Mouse (Mus musculus): ENCODE results near the gene Foxk1.

Foxk1 gene

DNA sequence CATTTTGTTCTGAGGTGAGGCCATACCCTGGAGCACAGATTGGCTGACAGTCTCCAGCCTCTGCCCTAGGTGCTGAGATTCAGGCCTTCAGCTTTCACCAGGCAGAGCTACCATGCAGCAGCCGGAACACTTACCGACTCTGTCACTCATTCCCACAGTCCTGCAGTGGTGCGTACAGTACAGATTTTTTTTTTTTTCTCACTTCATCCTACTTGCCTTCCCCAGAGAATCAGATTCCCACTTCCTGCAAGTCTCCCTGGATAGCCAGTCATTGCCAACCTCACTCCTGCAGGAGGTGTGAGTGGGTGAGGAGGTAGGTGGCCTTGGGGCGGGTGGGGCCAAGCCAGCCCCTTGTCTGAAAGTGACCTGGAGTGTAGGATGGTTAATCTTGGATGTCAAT, 19.0 kb downstream of the Foxk1 start:
- DNase-seq (ENCODE audit: low spot score), result no peak

DNA sequence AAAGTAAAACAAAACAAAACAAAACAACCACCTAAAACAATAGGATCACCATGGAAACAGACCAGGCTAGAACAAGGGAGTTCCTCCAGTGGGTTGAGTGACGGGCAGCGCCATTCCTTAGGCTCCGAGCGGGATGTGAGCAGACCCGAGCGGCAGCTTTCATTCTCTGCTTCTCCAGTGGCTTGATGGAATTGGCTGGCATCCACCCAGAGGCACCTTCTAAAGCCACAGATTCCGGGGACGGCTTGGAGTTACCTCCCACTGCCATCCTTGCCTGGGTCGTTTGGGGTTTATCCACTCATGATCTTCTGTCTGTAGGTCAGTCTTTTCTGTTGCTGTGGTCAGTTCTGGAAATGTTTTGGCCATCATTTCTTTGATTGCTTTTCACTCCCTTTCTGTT, 19.6 kb downstream of the Foxk1 start:
- no peak for DNase-seq (ENCODE audit: low spot score)

DNA sequence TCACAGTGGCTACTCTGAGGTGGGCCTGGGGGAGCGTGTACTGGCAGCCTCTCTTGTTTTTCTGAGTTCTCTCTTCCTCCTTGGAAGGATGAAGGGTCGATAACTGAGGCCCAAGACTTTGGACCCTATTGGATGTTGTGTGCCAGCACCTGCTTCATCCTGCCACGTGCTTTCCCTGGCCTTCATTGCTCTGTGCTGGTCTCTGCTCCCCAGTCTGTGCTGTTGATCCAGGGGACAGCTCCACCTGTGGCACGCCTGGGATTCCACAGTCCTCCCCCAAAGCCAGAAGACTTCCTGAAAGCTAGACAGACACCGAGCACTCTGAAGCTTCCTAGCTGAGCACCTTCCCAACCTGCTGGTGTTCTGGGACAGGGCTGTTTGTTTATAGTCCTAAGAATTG, 20.6 kb downstream of the Foxk1 start:
- DNase-seq (ENCODE audit: low spot score), result no peak

DNA sequence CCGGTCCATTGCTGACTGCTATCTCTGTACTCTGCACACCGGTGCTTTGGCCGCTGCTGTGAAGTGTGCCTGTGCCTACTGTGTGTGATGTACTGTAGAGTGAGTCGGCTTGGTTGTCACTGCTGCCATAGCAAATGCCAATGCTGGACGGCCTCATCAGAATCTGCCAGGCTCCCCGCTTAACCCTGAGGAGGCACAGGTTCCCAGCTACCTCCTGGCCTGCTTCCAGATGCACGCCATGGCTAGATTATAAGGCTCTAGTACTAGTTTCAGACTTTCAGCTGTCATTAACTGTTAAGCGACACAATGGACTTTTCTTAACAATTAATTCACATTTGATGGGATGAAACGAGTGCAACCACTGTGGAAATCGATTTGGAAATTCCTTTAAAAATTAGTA, 21.8 kb downstream of the Foxk1 start:
- no peak for DNase-seq (ENCODE audit: low spot score)

DNA sequence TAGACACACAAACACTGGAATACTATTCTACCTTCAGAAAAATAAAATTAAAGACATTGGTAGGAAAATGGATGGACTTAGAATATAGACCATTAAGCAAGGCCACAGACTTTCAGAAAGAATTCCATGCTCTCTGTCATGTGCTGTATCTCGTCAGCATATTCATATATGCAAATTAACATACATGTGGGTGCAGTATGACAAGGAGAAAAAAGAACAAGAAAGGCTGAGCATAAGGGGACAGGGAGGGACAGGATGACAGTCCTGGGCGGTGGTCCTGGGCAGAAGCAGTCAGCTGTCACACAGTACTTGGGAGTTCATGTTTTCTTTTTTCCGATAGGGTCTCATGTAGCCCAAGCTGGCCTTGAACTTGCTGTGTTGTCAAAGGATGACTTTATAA, 22.4 kb downstream of the Foxk1 start:
- no peak for DNase-seq (ENCODE audit: low spot score)

DNA sequence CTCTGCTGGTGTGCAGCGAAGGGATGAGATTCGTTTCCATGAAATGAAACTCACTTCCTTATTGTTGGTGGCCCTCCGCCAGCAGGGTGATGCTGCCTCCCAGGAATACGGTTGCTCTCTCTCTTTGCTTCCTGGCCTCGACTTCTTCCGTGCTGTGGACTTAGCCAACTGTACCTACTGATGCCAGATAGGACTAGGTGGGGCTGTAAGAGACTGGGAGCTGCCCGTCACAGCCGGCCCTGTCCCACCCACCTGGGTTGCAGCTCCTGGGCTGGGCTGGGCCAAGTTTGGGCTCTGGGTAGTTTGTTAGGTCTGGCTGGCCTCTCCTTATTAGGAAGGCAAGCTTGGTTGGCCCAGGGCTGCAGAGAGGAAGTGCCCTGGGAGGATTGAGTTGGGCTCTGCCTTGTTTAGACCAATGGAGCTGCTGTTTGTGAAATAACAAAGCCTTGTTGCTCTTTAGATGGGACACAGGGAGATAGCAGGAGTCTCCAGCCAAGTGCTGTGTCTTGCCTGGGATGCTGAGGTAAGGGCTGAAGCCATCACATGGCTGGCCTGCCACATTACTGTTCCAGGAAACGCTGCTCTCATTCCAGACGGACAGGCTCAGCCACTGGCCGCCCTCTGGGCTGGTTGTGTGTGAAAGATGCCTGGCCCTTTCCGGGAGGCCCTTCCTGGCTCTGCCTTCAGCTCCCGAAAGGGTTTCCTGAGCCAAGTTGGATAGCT, 23.5 kb downstream of the Foxk1 start:
- DNase-seq (ENCODE audit: low spot score), result peak; percentile 55

DNA sequence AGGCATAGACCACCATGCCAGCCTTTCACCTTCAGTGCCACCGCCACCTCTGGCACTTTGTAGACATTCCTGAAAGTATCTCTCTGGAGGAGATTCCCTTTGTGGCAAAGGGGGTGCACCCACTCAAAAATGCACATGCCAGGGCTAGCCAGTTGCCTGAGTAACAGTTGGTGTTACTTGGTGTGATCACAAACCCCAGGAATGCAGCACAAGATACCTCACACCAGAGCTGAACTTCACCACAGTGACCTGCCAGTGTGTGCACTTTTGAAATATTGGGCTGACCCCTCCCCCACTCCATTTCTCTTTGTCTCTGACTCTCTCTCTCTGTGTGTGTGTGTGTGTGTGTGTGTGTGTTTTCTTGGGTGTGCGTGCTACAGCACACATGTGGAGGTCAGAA, 25.2 kb downstream of the Foxk1 start:
- DNase-seq (ENCODE audit: low spot score), result no peak

DNA sequence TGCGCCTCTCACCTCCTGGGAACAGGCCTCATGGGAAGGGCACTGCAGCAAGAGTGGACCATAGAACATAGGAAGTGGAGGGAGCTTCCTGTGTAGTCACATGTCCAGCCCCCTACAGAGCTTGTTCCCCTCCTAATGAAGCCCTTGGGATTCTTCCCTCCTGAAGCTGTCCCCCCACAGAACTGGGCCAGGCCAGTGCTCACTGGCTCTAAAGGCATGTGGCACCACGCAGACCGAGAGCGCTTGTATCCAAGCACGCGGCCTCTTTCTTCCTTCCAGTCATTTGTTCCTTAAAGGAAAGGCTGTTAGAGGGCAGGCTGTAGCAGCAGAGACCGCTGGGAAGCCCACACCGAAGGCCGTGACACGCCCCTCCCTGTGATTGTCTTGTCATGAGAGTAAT, 26.6 kb downstream of the Foxk1 start:
- no peak for DNase-seq (ENCODE audit: low spot score)

DNA sequence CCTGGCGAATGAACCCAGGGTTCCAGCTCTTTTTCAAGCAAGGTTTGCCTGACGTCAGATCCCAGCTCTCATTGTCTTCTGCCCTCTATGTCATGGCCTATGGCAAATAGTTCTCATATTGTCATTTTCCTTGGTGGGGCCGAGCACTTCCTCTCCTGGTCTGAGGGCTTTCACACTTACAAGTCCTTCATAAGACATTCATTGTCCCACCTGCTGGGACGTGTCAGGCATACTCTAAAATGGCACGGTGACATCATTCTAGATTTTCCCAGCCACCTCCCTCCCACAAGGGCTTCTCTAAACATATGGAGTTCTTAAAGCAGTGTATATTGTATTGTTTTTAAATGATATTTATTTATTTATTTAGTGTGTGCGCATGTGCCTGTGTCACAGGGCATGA, 27.4 kb downstream of the Foxk1 start:
- no peak for DNase-seq (ENCODE audit: low spot score)

DNA sequence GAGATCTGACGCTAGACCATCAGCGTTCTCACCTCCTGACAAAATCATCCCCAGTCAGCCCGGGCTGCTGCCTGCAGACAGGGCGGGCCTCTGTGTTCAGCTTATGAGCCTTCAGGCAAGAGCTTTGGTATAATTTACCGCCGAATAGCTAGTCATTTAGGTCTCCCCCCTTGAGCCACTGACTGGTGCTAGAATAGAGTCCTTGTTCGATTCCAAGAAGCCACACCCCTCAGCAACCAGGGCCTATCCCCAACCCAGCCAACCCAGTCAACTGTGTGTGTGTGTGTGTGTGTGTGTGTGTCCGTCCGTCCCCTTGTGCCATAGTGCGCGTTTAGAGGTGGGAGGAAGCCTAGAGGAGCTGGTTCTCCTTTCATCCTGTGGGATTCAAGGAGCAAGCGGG, 29.7 kb downstream of the Foxk1 start:
- DNase-seq (ENCODE audit: low spot score), result no peak

DNA sequence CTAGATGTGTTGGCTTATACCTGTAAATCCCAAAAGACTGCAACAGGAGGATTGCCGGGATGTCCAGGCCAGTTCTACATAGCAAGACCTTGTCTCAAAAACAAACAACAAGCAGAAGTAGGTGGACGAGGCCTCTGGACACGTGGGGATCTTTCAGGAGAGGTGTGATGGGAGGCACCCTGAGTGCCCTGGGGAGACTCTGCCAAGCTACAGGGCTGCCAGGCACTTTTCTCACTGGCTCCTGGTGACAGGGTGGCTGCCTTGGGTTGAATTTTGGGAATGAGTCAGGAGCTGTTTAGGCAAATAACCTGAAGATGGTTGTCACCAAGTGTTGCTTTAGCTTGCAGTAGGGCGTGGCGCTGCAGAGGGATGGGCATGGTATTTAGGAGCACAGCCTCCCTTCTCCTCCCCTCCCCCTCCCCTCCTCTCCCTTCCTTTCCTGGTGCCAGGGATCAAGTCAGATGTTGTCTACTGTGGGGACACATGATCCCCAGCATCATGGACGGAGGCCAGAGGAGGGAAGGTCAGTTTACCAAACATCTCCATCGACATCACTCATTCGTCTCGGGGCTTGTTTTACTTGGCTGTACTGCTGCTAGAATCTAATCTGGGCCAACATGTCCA, 30.6 kb downstream of the Foxk1 start:
- no peak for DNase-seq (ENCODE audit: low spot score)

DNA sequence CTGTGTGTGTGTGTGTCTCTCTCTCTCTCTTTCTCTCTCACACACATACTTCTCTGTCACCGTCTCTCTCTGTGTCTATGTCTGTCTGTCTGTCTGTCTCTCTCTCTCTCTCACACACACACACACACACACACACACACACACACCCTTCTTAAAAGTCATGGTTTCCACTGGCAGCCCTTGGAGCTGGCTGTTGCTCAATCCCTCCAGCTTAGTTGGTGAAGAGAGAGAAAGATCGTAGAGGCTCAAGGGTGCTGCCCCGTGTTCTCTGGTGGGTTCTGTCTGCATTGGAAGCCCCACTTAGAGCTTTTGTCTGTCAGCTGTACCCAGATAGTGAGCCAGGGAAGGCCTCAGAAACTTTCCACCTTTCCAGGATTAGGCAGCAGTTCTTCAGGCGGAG, 31.4 kb downstream of the Foxk1 start:
- no peak for DNase-seq (ENCODE audit: low spot score)

DNA sequence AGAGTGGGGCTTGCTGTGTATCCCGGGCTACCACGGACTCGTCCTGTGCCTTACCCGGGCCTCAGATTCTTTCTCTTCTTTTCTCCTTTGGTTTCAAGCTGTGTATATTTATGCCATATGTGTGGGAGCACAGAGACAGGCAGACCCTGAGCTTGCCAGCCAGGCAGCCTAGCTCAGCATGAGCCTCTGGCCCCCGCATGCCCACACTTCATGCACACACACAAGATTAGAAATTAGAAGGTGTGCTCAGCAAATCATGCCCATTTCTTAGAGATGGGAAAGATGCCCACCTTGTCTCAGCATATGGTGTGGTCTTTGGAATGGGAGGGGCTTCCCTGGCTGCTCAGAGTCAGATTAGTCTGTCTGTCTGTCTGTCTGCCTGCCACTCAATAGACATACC, 32.8 kb downstream of the Foxk1 start:
- DNase-seq (ENCODE audit: low spot score), result no peak

DNA sequence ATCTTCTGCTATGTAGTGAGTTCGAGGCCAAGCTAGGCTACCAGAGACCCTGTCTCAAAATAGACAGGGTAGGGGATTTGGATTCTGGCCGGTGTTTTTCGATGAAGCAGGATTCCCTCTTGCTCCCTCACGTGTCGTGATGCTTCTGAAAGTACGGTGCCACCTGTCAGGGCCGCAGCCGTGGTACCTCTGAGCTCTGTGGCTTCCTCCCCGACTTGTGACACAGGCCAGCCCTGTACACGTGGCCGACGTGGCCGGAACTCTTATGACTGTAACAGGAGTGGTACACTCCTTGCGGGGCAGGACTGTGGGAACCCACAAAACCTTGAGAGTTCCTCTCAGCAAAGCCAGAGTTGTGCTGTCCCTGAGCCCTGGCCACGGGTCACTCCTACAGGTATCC, 34.4 kb downstream of the Foxk1 start:
- no peak for DNase-seq (ENCODE audit: low spot score)

DNA sequence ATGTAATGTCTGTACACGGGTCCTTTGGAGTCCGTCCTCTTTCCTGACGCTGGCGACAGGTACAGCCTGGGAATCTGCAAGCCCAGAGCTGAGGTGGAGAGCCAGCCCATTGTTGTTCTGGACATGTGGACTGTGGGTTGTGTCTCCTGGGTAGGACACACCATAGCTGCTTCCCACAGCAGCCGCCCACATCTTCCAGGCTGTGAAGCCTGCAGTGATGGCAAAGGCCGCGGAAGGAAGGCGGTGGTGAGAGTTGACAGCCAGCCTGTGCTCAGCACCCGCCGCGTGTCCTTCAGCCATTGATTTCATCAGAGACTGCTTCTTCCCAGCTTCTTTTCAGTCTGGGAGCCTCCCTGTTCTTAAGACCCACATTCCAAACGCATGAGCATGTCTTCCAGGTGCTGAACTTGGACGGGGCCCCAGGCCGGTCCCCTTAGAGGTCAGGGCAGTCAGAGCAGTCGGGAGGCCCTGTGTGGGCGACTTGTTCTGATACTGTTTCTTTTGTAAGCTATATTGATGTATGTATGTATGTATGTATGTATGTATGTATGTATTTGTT, 37.2 kb downstream of the Foxk1 start:
- DNase-seq (ENCODE audit: low spot score), result no peak

DNA sequence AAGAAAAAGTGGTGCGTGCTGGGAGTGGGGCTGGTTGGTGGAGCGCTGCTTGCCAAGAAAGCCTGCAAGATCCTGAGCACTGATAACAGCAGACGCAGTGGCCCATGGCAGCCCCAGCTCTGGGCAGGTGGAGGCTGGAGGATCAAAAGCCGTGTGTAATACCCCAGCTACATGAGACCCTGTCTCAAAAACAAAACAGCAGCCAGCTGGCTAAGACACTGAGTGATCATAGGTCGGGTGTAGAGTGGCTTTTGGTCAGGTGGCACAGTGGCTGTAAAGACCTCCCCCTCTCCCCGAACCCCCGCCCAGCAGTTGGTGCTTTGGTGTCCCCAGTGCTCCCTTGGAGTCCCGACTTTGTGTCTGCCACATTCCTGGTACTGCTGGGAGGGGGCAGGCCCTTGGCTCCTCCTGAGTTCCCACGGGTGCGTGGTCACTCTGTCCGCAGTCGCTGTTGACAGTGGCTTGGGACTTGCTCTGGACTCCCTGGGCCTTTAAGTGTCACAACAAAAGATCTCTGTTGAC, 38.7 kb downstream of the Foxk1 start:
- DNase-seq (ENCODE audit: low spot score), result no peak

DNA sequence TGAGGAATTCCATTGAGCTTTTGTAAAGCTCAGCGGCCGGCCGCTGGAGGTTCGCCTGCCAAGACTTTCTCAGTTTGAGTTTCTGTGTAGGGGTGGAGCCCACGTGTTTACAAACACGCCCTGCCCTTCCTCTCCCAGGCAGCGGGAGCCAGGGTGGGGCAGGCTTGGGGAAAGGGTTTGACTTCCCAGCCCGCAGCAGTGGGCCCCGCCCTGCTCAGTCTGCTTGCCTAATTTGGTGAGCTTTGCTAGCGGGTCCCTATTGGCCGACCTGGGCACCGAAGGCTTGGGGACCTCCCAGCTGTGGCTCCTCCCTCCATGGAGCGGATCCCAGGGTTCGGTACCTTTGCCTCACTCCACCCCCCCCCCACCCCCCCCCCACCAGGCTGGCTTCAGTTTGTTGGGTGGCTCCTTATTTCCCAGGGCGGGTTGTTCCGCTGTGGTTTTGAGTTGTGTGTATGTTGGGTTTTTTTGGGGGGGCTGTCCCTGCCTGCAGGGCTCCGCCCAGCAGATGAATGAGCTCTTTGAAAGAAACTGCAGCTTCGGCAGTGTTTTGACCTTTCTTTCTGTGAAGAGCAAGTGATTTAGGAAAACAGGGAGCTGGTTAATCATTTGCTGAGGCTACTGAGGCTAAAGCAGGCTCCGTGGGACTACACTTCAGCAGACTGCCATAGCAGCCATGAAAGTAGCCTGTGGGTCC, 39.3 kb downstream of the Foxk1 start:
- DNase-seq (ENCODE audit: low spot score), result peak; percentile 80

DNA sequence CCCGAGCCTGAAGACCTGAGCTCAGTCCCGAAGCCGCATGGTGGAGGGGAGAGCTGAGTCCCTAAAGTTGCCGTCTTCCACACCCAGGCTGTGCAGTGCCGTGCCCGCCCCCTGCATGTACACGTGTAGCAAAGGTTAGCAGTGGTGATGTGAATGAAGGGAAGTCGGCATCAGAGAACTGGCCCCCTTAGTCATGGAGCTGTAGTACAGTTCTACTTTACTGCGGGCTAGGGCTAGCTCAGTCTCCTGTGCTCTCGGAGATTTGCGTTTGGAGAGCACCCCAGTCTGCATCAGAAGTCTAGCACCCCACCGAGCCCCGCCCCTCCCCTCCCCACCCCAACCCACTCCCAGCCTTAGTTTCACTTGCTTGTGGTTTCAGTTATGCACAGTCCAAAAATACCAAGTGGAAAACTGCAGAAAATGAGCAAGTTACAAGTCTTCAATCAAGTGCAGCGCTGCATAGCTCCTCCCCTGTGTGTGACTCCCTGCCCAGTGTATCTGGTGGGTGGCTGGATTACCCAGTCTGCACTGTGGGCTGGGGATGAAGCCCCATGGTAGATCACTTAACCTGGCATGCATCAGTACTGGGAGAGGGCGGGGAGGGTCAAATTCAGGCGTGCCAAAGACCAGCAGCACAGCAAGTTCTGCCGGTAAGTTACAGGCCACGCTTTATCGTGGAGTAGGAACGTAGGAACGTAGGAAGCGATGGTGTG, 40.2 kb downstream of the Foxk1 start:
- DNase-seq (ENCODE audit: low spot score), result no peak

DNA sequence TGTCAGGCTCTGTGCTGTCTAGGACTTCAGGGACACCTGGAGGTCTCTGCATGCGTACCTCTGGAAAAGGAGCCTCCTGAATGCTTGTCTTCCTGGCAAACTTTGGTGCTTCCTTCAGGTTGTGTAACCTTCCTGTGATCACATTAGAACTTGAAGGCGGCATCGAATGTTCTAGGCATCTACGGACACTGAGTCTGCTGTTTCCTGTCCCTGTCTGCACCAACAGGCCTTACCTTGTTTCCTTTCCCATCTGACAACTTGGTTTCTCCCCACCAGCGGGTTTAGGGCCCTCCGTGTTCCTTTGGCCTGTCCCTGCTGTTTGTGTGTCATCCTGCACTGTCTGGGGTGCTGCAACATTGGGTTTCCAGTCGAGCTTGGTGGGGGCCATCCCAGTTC, 40.7 kb downstream of the Foxk1 start:
- DNase-seq (ENCODE audit: low spot score), result no peak

DNA sequence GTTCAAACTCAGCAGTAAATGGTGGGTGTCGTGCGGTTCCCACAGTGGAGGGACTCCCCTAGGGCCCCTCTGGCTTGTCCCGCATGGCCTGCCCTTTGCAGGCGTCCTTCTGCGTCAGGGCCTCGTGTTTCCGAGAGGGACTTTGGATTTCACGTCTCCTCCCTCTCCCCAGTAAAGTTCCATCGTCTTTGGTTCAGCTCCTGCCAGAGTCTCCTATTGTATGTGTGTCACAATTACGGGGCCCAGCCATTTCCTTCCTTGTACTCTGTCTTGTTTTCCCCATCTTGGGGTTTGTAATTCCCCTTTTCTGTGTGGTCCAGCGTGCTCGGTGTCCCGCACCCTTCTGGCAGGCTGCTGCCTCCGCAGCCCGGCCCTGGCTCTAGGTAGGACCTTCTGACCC, 42.2 kb downstream of the Foxk1 start:
- DNase-seq (ENCODE audit: low spot score), result no peak

DNA sequence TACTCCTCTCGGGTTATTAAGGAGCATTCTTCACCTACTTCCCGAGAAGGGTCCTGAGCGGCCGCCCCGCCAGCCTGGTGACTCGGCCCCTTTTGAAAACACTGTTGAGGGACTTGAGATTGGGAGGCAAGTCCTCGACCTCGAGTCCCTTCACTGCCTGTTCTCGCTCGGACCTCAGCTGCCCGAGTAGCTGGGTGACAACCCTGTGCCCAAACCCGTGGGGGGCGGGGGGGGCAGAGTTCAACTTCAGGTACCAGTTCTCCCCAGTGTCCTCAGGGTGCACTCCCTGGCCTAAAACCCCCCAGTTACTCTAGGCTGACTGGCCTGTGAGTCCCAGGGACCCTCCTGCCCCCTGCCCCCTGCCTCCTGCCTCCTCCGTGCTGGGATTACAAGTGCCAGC, 42.7 kb downstream of the Foxk1 start:
- no peak for DNase-seq (ENCODE audit: low spot score)

DNA sequence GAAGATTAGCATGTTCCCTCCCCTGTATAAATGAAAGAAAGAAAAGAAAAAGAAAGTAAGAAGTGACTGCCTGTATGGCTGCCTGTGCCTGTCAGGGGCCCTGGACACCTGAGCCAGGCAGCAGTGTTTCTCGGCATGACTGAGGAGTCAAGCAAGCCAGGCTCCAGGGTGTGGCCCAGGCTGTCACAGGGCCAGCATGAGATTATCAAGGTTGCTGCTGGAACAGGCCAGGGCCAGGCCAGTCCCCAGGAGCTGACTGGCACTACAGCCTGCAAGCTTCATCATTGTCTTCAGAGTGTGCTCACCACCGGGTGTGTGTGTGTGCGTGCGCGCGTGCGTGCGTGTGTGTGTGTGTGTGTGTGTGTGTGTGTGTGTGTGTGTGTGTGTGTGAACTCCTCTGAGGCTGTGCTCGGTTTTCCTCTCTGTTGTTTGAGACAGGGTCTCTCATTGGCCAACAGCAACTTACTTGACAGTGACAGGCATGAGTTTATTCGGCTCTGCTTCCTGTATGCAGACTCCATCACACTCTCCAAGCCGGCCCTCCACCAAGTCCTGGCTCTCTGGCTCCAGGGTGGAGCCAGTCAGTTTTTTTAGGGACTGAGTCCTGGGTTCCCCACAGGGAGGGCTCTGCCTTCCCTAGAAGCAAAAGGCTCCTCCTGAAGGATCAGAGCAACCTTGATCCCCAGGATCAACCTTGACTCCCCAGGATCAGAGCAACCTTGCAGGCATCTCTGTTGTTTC, 43.7 kb downstream of the Foxk1 start:
- no peak for DNase-seq (ENCODE audit: low spot score)
